Mouse (Mus musculus) induced T-regulatory cell, adult 2 months (primary cell): ENCODE data around the gene Ipo13.
A peak's percentile ranks its signal among the peaks of the same experiment; 100 is the strongest.

Experiments used
- DNase-seq: peaks from one replicate; pipeline ENCODE4 v3.0.0-alpha.2; 2012; ENCODE audit warnings: low read depth

Gene Ipo13

GRCm38 (mm10) chr4:117914591-117915442, at the start of gene Ipo13:
Gene Ipo13 (minus strand): TSS chr4:117914999.
- peak; percentile 96 for DNase-seq

DNA sequence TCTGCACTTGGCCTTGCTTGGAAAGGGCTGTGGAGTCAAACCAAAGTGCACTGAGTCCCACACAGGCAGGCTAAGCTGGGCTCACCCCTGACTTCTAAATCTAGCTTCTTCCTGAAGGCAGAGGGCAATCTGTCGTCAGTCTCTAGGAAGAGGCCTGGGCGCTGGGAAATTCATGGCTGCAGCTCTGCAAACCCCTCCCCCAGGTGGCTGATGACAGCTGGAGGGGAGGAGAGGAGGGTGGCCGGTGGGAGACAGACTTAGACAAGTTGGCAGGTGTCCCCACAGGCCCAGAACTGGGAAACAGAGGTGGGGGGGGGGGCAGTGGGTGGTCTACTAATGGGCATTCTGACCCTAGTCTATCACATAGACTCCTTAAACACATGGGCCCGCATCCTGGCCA, 42.7 kb upstream of the Ipo13 start:
- DNase-seq, result no peak

- DNase-seq, result no peak
Observed at GRCm38 (mm10) chr4:117947493-117947892, 32.7 kb upstream of the Ipo13 start.

- no peak for DNase-seq
Observed at GRCm38 (mm10) chr4:117946639-117947305, 32.0 kb upstream of the Ipo13 start.

DNA sequence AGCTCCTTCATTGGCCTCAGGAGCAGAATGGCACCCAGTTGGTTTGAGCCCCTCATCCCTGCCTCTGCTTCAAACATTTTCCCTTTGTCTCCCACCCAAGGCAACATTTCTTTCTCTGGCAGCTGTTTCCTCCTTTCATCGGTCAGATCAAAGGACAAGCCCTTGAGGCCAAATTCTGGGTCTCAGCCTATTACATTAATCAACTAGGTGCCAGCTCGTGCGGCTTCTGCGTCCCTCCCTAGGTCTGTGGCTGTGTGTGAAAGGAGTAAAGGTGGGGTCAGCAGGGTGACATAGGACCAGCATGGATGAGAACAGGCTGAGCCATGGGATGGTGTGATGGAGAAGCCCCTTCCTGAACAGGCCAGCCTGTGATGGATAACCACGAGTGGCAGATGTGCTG, 28.5 kb upstream of the Ipo13 start:
- no peak for DNase-seq

DNA sequence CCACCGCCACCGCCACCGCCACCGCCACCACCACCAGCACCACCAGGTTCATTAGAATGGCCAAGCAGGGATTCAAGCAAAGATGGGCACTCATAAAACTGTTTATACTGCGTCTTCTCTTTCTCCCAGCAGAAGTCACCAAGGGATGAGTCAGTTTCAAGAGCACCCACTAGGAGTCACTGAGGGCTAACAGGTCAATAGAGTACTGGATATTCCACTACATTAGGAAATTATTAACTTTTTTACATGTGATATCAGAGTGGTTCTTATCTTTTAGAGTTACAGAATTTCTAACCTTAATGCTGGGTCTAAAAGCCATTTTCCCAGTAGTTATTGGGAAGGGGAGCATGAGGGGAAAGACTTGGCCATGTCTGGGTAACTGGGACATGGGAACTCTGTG, 22.2 kb upstream of the Ipo13 start:
- DNase-seq, result no peak

DNA sequence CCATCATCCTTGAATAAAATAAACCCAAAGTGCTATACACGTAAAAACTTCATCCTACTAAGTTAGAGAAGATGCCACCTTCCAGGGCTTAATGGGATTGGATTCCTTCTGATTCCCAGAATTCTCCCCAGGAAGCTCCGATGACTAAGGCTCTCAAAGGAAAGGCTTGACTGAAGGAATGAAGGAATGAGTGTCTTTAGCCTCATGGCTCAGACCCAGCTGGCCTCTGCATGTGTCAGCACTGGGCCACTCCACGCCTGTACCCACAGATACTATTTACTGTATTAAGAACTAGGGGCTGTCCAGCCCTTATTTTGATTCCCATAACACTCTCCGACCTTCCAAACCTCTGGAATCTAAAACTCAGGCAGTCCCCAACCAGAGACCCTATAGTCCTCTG, 19.3 kb upstream of the Ipo13 start:
- DNase-seq, result no peak

- DNase-seq, result no peak
Observed at GRCm38 (mm10) chr4:117933248-117933647, 18.4 kb upstream of the Ipo13 start.

- no peak for DNase-seq
Observed at GRCm38 (mm10) chr4:117929391-117929881, 14.6 kb upstream of the Ipo13 start, which contains the start of gene Artn. Gene Artn (minus strand): TSS chr4:117929763.

DNA sequence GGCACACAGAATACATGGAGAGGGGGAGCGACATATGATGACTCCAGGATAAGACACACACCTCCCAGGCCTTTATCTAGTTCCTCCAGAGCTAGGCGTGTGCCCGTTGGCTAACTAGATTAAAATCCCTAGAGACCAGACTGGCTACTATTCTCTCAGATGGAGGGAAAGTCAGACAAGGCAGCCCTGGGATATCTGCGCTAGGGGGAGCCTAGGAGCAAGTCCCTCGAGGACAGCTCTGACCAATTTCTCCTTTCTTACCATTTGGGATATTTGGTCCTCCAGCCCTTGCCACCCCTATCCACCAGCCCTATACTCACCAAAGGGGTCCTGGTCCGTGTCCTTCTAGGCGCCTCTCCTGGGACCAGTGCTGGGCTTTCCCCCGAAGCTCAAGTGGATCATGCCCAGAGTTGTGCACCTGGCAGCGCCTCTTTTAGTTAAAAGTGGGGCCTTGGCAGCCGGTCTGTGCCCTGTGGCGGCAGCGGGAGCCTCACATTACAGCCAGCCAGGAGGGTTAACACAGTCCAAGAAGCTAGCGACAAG, 14.0 kb upstream of the Ipo13 start:
- DNase-seq, result no peak

DNA sequence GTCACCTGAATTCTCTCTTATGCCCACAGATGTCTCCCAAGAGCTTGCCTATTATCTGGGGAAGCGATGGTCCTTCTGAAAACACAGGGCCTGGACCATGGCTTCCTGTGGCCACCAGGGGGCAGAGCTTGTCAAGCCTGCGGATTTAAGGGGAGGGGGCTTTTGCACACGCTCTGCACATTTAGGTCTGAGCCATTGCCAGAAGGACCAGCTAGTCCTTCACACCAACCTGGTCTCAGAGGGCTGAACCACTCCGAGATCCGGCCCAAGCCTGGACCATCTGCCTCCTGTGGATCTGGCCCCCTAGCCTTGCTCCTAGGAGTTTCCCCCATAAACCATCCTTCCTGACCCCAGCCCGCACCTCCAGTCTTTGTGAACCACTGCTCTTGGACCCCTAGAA, 13.4 kb upstream of the Ipo13 start:
- peak; percentile 34 for DNase-seq

- DNase-seq, result no peak
Observed at GRCm38 (mm10) chr4:117926545-117927482, 12.0 kb upstream of the Ipo13 start.

DNA sequence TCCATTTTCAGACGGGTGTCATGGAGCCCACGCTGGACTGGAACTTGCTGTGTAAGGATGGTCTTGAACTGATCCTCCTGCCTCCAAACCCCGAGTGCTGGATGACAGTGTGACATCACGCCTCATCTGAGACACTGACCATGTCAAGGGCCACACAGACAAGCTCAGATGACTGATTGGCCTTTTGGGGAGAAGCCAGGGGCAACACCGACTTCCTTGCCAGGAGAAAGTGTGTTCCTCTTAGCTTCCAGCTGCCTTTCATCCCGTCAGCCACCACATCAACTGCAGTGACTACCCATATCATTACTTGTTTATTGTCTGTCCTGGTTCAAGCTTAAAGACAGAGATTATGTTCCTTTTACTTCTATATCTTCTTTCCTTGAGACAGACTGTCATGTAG, 10.1 kb upstream of the Ipo13 start:
- DNase-seq, result no peak

DNA sequence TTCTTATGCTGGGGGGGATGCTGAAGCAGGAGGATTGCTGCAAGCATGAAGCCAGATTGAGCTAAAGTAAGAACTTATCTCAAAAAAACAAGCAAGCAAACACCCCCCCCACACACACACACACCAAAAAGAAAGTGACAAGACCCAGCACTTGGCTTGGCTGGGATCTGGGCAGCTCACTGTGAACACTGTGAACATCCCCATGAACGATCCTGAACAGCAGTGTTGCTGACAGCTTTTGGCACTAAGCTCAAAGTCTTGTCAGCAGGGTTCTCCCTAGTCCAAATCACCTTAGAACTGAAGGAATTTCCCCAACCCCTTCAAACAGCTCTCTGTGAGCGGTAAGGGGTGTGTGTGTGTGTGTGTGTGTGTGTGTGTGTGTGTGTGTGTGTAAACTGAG, 8.7 kb upstream of the Ipo13 start:
- no peak for DNase-seq

DNA sequence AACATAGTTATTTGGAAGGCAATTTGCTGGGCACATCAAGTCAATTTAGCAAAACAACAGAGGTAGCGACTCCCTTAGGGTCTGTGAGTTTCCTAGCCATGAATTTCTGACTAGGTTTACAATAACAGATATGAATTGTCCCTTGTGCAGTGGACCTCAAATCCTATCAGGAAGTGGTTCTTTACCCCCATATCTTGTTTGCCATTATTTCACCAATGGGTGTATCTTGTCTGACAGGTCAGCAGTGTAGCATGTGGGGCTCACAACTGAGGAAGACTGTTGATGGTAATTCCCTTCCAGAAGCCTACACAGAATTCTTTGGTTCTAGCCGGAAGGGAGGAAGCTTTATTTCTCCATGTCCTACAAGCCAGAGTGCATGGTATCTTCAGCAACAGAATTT, 6.6 kb upstream of the Ipo13 start:
- DNase-seq, result no peak

DNA sequence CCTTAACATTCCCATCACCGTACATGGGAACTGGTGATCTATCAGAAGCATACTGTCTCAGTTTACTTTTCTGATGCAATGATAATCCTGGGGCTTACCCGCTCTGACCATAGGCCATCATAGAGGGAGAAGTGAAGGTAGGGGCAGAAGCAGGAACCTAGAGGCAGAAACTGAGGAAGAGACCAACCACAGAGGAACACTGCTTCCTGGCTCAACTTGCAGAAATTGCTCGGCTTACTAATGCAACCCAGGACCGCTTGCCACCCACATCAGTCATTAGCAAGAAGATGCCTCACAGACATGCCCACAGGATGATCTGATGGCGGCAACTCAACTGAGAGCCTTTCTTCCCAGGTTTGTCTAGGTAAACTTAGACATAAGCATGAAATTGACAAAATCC, 4.0 kb upstream of the Ipo13 start:
- DNase-seq, result no peak

GRCm38 (mm10) chr4:117918261-117918660, 3.5 kb upstream of the Ipo13 start:
- no peak for DNase-seq

- no peak for DNase-seq
Observed at GRCm38 (mm10) chr4:117917847-117918246, 3.0 kb upstream of the Ipo13 start.

GRCm38 (mm10) chr4:117917402-117917801, 2.6 kb upstream of the Ipo13 start:
- no peak for DNase-seq

GRCm38 (mm10) chr4:117916386-117916785, 1.6 kb upstream of the Ipo13 start:
- no peak for DNase-seq

DNA sequence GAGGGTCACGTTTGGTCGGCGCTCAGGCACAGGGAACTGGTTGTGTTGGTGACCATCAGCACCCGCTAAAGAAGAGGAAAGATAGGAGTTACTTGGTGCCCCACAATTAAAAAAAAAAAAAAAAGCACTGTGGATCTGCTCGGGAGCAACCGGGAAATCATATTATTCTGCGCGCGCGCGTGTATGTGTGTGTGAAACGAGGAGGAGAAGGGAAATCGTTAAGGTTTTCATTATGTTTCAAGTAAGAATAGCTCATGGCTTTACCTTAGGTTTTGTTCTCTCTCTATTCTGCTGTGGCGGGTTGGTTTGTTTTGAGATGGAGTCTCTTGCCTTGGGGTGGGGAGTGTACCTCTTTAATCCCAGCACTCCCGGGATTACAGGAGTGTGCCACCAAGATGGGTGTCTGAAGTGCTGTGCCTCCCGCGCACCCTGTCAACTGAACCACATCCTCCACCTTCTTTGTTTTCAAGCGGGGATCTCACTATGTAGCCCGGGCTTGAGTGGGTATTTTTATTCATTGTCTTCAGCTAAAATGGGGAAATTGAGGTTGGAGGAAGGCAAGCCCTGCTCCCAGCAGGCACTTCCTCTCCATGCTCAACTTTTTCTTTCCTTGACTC, 798 bp upstream of the Ipo13 start:
- DNase-seq, result no peak
